Mouse (Mus musculus) C2C12 (cell line): ENCODE measurements around the gene Fads2.

Source experiments
- CTCF ChIP-seq: IDR thresholded peaks from one replicate; pipeline ENCODE4 v1.5.1; 2011; ENCODE audit not compliant: control insufficient read depth, insufficient read depth, insufficient read length
- MYOD1 ChIP-seq: IDR thresholded peaks from one replicate; pipeline ENCODE4 v1.6.1; 2011; ENCODE audit warnings: low read depth; ENCODE audit not compliant: control insufficient read depth, insufficient read length
- USF1 ChIP-seq: IDR thresholded peaks from one replicate; pipeline ENCODE4 v1.6.1; 2011; ENCODE audit warnings: low read depth, mild to moderate bottlenecking, control low read depth, moderate library complexity

DNA sequence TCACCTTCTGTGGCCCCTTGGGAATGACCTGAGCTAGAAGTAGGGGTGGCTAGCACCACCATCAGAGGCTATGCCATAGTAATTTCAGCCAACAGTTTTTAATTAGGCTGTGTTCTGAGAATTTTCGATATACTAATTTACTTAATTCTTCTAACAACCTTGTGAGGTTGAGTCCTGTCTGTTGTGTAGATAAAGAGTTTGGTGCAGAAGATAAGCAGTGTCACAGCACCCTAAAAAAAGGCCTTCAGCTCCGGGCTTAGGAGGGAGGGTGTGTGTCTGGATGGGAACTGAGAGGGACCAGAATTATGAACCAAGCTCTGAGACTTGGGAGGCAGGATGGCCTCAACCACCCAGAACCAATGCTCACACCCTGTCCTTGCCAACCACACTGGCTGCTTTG lies 55.8 kb downstream of the Fads2 start:
- TF ChIP-seq CTCF: no peak
- TF ChIP-seq USF1: no peak
- no peak for TF ChIP-seq MYOD1
